Mouse (Mus musculus): ENCODE data around the gene Uba6. TPM values are rescaled to one million over a fixed set of nuclear protein-coding genes. Genes with fewer than 3 reads are reported as not detected.
A peak's percentile ranks its signal among the peaks of the same experiment; 100 is the strongest.

Gene Uba6
- 10 to 100 TPM; 19.0 to 24.9 TPM for total RNA-seq (2021)

- DNase-seq (ENCODE audit: low spot score in 2 of 2): peak; percentile 99
- intact Hi-C loops (cut with DNase I): loop anchor here (5.0 to 10.0 kb wide), 2 partner anchors 105 to 632 kb away; partner anchors contain the start of genes Cenpc1 and Ythdc1
Measured at GRCm38 (mm10) chr5:86172449-86173161, at the start of gene Uba6. TSS of gene Uba6 (minus strand) at chr5:86172803.

DNA sequence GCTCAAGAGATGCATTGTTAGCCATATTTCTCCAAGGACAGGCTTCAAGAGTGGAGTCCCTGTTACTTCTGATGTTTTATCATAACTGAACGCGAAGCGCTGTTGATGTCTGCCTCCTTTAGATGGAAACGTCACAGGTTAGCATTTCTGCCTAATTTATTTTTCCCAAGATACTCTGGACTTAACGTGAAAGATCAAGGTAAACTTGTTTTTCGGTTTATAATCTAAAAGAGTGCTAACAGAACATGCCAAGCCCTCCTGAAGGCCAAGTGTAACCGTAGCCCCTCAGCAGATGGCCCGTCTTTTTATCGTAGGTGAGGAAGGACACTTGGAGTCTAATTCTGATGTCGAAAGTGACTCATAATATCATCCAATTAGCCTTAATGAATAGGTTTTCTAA is 25.2 kb upstream of the Uba6 start, which contains the start of gene Gnrhr:
Gene Gnrhr, minus strand, starts transcription at position 101 of the 400 bp plus-strand sequence.
- DNase-seq (ENCODE audit: low spot score in 2 of 2): no peak
- intact Hi-C loops (cut with DNase I): no loop called here

DNA sequence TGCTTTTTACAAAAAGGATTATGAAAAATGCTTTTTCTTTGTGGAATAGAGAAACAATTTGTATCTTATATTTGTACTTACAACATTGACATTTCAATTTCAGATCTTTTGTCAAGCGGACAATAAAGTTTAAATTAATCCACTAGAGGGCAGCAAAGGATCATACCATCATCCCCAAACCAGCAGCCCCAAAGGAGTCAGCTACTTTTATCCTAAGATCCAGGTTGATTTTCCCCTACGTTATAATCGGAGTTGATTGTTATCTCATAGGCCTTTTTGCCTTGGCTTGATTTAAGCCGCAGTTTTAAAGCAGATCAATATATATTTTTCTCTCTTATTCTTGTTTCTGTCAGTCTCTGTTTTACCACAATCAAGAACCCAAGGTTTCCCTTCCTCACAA is 18.8 kb upstream of the Uba6 start:
- no peak for DNase-seq (ENCODE audit: low spot score in 2 of 2)
- intact Hi-C loops (cut with DNase I): loop anchor here (5.0 kb wide), 1 partner anchor 221 kb away; no protein-coding TSS in a partner anchor

DNA sequence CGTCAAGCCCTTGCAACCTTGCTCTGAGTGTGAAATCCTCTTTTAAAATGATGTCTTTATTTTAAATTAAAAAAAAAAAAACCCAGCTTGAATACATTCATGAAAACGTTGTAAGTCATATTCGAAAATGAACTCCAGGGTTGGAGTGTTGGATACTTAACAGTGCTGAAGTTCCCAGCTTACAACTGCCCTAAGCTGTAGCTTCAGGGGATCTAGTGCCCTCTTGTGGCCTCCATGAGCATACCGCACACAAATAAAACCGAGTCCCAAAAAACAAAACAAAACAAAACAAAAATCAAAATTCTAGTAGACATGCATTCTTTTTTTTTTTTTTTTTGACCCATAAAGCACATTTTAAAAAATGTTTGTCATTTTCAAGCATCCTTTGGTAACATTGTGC is 18.2 kb upstream of the Uba6 start:
- no peak for DNase-seq (ENCODE audit: low spot score in 2 of 2)
- intact Hi-C loops (cut with DNase I): loop anchor here (5.0 kb wide), 1 partner anchor 222 kb away; no protein-coding TSS in a partner anchor

- DNase-seq (ENCODE audit: low spot score in 2 of 2): no peak
- intact Hi-C loops (cut with DNase I): loop anchor here (5.0 kb wide), 1 partner anchor 222 kb away; no protein-coding TSS in a partner anchor
Measured at GRCm38 (mm10) chr5:86190290-86190689, 17.7 kb upstream of the Uba6 start.

DNA sequence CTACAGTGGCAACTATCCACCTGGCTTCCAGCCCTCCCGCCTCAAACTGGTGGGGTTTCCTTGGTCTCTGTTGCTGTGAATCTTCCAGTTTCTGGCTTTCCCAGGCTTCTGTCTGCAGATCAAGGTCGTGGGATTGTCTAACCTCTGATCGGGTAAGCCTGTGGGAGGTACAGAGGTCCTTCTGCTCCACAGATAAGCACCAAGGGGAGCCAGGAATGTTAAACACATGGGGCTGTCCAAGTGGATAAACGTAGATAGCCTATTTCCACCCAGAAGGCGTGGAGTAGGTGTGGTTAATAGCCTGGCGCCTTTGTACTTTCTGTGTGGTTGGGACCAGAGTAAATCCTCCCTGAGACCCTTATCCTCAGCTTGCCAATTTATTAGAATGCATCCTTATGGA is 14.8 kb upstream of the Uba6 start:
- DNase-seq (ENCODE audit: low spot score in 2 of 2): no peak
- intact Hi-C loops (cut with DNase I): no loop called here

- no peak for DNase-seq (ENCODE audit: low spot score in 2 of 2)
- intact Hi-C loops (cut with DNase I): loop anchor here (5.0 to 10.0 kb wide), 2 partner anchors 106 to 631 kb away; partner anchors contain the start of genes Cenpc1 and Ythdc1
Measured at GRCm38 (mm10) chr5:86173778-86174177, 1.2 kb upstream of the Uba6 start.

- intact Hi-C loops (cut with DNase I): loop anchor here (5.0 to 10.0 kb wide), 2 partner anchors 105 to 633 kb away; partner anchors contain the start of genes Cenpc1 and Ythdc1
- DNase-seq (ENCODE audit: low spot score in 2 of 2): no peak
Measured at GRCm38 (mm10) chr5:86172088-86172448, 535 bp downstream of the Uba6 start.

DNA sequence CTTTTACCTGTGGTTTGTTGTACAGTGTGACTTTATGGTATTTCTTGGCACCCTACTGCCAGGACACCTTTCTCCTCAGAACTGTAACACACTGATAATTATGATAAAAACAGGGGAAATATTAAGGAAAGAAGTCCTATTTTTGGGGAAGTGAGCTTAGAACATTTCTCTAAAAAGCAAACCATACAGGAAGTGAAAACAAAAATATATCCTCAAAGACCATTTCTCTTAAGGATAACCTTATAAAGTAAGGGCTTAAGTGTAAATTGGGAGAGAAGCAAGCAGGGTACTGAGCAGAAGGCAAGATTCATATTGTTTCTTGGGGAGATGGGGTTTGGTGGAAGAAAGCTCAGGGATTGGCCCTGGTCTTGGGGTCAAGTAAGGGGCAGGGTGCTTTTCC is 42.8 kb downstream of the Uba6 start:
- intact Hi-C loops (cut with DNase I): no loop called here
- DNase-seq (ENCODE audit: low spot score in 2 of 2): no peak

- DNase-seq (ENCODE audit: low spot score in 2 of 2): no peak
- intact Hi-C loops (cut with DNase I): no loop called here
Measured at GRCm38 (mm10) chr5:86128749-86129148, 43.9 kb downstream of the Uba6 start.

DNA sequence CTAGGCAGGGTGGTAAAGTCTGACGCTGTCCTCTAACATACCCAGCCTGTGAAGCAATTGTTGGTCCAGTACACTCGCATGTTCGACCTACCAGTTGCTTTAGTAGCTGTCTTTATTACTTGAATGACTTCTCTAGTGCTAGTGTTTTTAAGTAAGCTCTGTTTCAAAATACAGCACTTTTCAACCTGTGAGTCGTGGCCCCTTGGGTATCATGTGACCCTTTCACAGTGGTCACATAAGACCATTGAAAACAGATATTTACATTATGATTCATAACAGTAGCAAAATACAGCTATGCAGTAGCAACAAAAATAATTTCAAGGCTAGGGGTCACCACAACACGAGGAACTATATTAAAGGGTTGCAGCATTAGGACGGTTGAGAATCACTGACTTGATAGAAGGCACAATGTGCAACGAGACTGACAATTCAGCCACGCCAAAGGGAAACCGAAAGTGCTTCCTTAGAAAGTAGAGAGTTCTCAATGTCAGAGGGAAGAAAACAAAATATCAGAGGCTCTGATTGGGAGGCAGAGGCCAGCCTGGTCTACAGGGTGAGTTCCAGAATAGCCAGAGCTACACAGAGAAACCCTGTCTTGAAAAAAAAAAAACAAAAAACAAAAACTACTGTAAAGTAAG is 54.0 kb downstream of the Uba6 start:
- intact Hi-C loops (cut with DNase I): no loop called here
- no peak for DNase-seq (ENCODE audit: low spot score in 2 of 2)

GRCm38 (mm10) chr5:86113997-86114396 is 58.6 kb downstream of the Uba6 start:
- no peak for DNase-seq (ENCODE audit: low spot score in 2 of 2)
- intact Hi-C loops (cut with DNase I): loop anchor here (5.0 kb wide), 1 partner anchor 47 kb away; the partner anchor contains the start of gene Cenpc1

DNA sequence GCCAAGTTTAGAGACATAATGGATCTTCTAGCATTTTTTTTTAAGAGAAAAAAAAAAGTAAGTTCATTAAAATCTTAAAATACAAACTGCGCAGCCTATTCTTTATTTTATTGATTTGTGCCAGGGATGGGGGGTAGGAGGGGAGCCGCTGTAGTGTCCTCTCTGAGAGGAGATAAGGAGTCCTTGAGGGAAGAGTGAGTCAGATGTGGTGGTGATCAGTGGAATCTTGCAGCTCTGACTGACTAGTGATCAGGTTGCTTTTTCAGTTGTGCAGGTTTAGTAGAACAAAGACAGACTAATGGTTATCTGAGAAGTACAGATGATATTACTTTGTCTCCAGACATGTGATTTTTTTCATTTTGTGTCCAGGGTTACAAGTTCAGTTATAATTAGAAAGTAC is 59.6 kb downstream of the Uba6 start:
- intact Hi-C loops (cut with DNase I): loop anchor here (5.0 kb wide), 1 partner anchor 46 kb away; the partner anchor contains the start of gene Cenpc1

GRCm38 (mm10) chr5:86111074-86111473 is 61.5 kb downstream of the Uba6 start:
- intact Hi-C loops (cut with DNase I): loop anchor here (5.0 kb wide), 1 partner anchor 44 kb away; the partner anchor contains the start of gene Cenpc1
- no peak for DNase-seq (ENCODE audit: low spot score in 2 of 2)

More for the DNA sequence above, 59.6 kb downstream of the Uba6 start:
- no peak for DNase-seq (ENCODE audit: low spot score in 2 of 2)

- DNase-seq (ENCODE audit: low spot score in 2 of 2): no peak
- intact Hi-C loops (cut with DNase I): no loop called here
Measured at GRCm38 (mm10) chr5:86106610-86107009, 66.0 kb downstream of the Uba6 start.

DNA sequence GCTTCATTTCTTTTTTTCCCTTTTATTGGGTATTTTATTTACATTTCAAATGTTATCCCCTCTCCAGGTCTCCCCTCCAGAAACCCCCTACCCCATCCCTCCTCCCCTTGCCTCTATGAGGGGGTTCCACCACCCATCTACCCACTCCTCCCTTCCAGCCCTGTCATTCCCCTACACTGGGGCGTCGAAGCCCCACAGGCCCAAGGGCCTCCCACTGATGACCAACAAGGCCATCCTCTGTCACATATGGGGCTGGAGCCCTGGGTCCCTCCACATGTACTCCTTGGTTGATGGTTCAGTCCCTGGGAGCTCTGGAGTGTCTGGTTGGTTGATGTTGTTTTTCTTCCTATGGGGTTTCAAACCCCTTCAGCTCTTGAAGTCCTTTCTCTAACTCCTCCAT is 70.4 kb downstream of the Uba6 start:
- DNase-seq (ENCODE audit: low spot score in 2 of 2): no peak
- intact Hi-C loops (cut with DNase I): no loop called here

DNA sequence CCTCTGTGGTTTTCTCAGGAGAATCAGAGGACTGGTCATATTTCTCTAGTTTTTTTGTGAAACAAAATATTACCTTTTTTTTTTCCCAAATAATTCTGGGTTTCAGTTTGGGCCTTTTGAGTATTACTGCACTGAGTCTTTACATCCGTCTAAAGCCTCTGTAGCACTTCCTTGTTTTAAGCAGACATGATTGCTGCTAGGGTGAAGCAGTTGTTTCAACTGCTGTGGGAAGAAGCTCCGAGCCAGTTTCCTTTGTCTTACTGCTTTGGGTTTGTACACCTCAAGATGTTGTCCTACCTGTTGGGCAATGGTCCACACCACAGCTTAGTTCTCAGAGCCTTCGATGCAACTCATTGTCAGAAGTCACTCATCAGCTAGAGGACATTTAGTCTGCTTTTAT is 72.0 kb downstream of the Uba6 start:
- intact Hi-C loops (cut with DNase I): no loop called here
- DNase-seq (ENCODE audit: low spot score in 2 of 2): no peak

GRCm38 (mm10) chr5:86098988-86099387 is 73.6 kb downstream of the Uba6 start:
- no peak for DNase-seq (ENCODE audit: low spot score in 2 of 2)
- intact Hi-C loops (cut with DNase I): no loop called here

- no peak for DNase-seq (ENCODE audit: low spot score in 2 of 2)
- intact Hi-C loops (cut with DNase I): no loop called here
Measured at GRCm38 (mm10) chr5:86094754-86095153, 77.8 kb downstream of the Uba6 start.

DNA sequence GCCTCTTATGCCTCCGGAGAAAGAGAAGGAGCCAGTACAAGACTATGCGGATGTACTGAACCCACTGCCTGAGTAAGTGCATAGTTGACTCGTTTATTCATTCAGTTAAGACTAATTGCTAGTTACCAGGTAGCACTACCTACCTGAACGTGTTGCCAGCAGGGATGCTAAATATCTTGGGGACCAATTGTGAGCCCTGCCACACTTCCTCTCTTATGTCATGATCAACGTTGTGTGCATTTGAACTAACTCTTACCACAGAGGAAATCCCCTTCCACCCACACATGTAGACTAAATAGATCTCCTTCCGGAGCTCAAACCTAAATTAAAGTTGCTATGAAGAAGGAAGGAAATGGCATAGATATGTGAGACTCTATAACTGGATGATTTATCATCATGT is 85.9 kb downstream of the Uba6 start:
- intact Hi-C loops (cut with DNase I): no loop called here
- no peak for DNase-seq (ENCODE audit: low spot score in 2 of 2)

GRCm38 (mm10) chr5:86084979-86085378 is 87.6 kb downstream of the Uba6 start:
- intact Hi-C loops (cut with DNase I): no loop called here
- DNase-seq (ENCODE audit: low spot score in 2 of 2): no peak

Measured in left cerebral cortex, postnatal 36 days (tissue).